30 mouse cellular contexts compared by ENCODE assay signal in genomic region chr6:72680936-72681335, GRCm38 (mm10).
DNase-seq lines count a peak whose midpoint lies in the region; ATAC-seq and TF ChIP-seq lines count a peak whose summit lies in the region.
"Had no signal": no experiment of that assay in that cellular context is flagged by ENCODE, and none has a peak within 500 bp of the region (broad histone marks: within the 10 kb centered on the region; RNA-seq: fewer than 3 reads in every experiment).

No protein-coding gene starts in this region.

- no peaks in the 10 kb centered on the region for H3K9me3 ChIP-seq in heart, embryonic 16.5 days (replicated peaks; ENCODE audit: control insufficient read depth, low read length)
- no peaks in the 10 kb centered on the region for H3K9me3 ChIP-seq in kidney, embryonic 15.5 days (replicated peaks)
- no peaks in the 10 kb centered on the region for H3K9me3 ChIP-seq in liver, postnatal 0 days (ENCODE audit: low read length)
- no peaks in the 10 kb centered on the region for H3K9me3 ChIP-seq in liver, embryonic 11.5 days (ENCODE audit: control insufficient read depth, low read length)
- no peaks in the 10 kb centered on the region for H3K9me3 ChIP-seq in limb, embryonic 13.5 days
- H3K9me3 ChIP-seq: forebrain, embryonic 12.5 days; forebrain, embryonic 15.5 days; G1E; heart, embryonic 10.5 days; heart, embryonic 13.5 days had no signal

- H3K27me3 ChIP-seq in heart, embryonic 16.5 days (ENCODE audit: control insufficient read depth, insufficient read depth, low read length), result no peaks in the 10 kb centered on the region
- H3K27me3 ChIP-seq in kidney, embryonic 15.5 days, result no peaks in the 10 kb centered on the region
- no peaks in the 10 kb centered on the region for H3K27me3 ChIP-seq in liver, postnatal 0 days (ENCODE audit: insufficient read depth, low read length)
- H3K27me3 ChIP-seq in liver, embryonic 11.5 days (replicated peaks; ENCODE audit: control insufficient read depth, insufficient read depth, low read length), result no peaks in the 10 kb centered on the region
- no peaks in the 10 kb centered on the region for H3K27me3 ChIP-seq in limb, embryonic 13.5 days
- H3K27me3 ChIP-seq: CH12.LX; forebrain, embryonic 12.5 days; forebrain, embryonic 15.5 days; heart, embryonic 13.5 days; Patski had no signal

- intact Hi-C loops in heart, postnatal 25 days (cut with DNase I), result loop anchor here (5.0 kb wide), 1 partner anchor 56 kb away; no protein-coding TSS in a partner anchor

- H3K36me3 ChIP-seq in heart, embryonic 16.5 days (ENCODE audit: control insufficient read depth, insufficient read depth), result no peaks in the 10 kb centered on the region
- H3K36me3 ChIP-seq in kidney, embryonic 15.5 days, result no peaks in the 10 kb centered on the region
- H3K36me3 ChIP-seq in liver, postnatal 0 days (replicated peaks; ENCODE audit: insufficient read depth, low read length), result no peaks in the 10 kb centered on the region
- no peaks in the 10 kb centered on the region for H3K36me3 ChIP-seq in liver, embryonic 11.5 days (ENCODE audit: control insufficient read depth, insufficient read depth, low read length)
- no peaks in the 10 kb centered on the region for H3K36me3 ChIP-seq in limb, embryonic 13.5 days
- H3K36me3 ChIP-seq: forebrain, embryonic 12.5 days; forebrain, embryonic 15.5 days; G1E; heart, embryonic 10.5 days; heart, embryonic 13.5 days had no signal

- no peak for TF ChIP-seq POLR2A in lung, adult 2 months (IDR thresholded peaks at IDR 0.05; ENCODE audit: borderline replicate concordance, extremely low read depth, low read depth, low read length)

- peak; percentile 53; the same call in 1 of the 2 replicates for TF ChIP-seq EP300 in liver, postnatal 0 days (IDR thresholded peaks at IDR 0.05; ENCODE audit: low read depth)

- ATAC-seq in heart, embryonic 16.5 days (replicated peaks; ENCODE audit: extremely low read depth, insufficient read depth, low FRiP score), result no peak
- no peak for ATAC-seq in kidney, embryonic 15.5 days (replicated peaks; ENCODE audit: low FRiP score)
- 0 out of 2 replicates have a peak, but pooled peaks have one; percentile 21 for ATAC-seq in liver, postnatal 0 days
- ATAC-seq in liver, embryonic 11.5 days (replicated peaks; ENCODE audit: low FRiP score), result no peak
- no peak for ATAC-seq in limb, embryonic 13.5 days (ENCODE audit: low FRiP score, low read depth)
- ATAC-seq: forebrain, embryonic 15.5 days; hindbrain, postnatal 0 days; inflammation-experienced regulatory T-cells, adult 6 months; Patski had no signal

- H3K4me3 ChIP-seq in heart, embryonic 16.5 days (ENCODE audit: low read length), result no peak overlapping the region
- H3K4me3 ChIP-seq in kidney, embryonic 15.5 days (replicated peaks), result no peak overlapping the region
- H3K4me3 ChIP-seq in liver, postnatal 0 days (ENCODE audit: low read depth, low read length), result no peak overlapping the region
- no peak overlapping the region for H3K4me3 ChIP-seq in liver, embryonic 11.5 days (ENCODE audit: low read depth, low read length)
- H3K4me3 ChIP-seq in limb, embryonic 13.5 days, result no peak overlapping the region
- no peak overlapping the region for H3K4me3 ChIP-seq in lung, adult 2 months (replicated peaks; ENCODE audit: extremely low read depth, low read depth, low read length)
- H3K4me3 ChIP-seq: erythroblast, embryonic 14.5 days; forebrain, embryonic 12.5 days; forebrain, embryonic 15.5 days; heart, adult 2 months; heart, embryonic 10.5 days; heart, embryonic 13.5 days had no signal

- no peak for TF ChIP-seq CTCF in liver, postnatal 0 days (IDR thresholded peaks at IDR 0.05; ENCODE audit: low read depth)
- TF ChIP-seq CTCF in lung, adult 2 months (IDR thresholded peaks at IDR 0.05; ENCODE audit: insufficient read depth, low read length), result no peak

- H3K9ac ChIP-seq in heart, embryonic 16.5 days (ENCODE audit: low read length), result no peak overlapping the region
- H3K9ac ChIP-seq in kidney, embryonic 15.5 days, result no peak overlapping the region
- no peak overlapping the region for H3K9ac ChIP-seq in liver, postnatal 0 days (replicated peaks)
- H3K9ac ChIP-seq in liver, embryonic 11.5 days (ENCODE audit: low read depth, low read length), result no peak overlapping the region
- H3K9ac ChIP-seq in limb, embryonic 13.5 days, result no peak overlapping the region
- H3K9ac ChIP-seq: forebrain, embryonic 12.5 days; forebrain, embryonic 15.5 days; heart, embryonic 13.5 days; hindbrain, embryonic 14.5 days had no signal

- peak overlapping the region; percentile 48; the same call in 1 of the 2 replicates for H3K27ac ChIP-seq in heart, embryonic 16.5 days (ENCODE audit: low read length)
- H3K27ac ChIP-seq in kidney, embryonic 15.5 days, result peak overlapping the region; percentile 67
- no peak overlapping the region for H3K27ac ChIP-seq in liver, postnatal 0 days (ENCODE audit: low read depth)
- H3K27ac ChIP-seq in liver, embryonic 11.5 days (ENCODE audit: low read depth, low read length), result no peak overlapping the region
- H3K27ac ChIP-seq in limb, embryonic 13.5 days, result peak overlapping the region; percentile 39; the same call in 1 of the 2 replicates
- H3K27ac ChIP-seq: forebrain, embryonic 12.5 days; forebrain, embryonic 15.5 days; heart, adult 2 months; hindbrain, embryonic 14.5 days; hindbrain, postnatal 0 days had no signal

- peaks cover 48% of the 10 kb centered on the region for H3K4me1 ChIP-seq in heart, embryonic 16.5 days (ENCODE audit: control insufficient read depth, insufficient read depth, low read length)
- H3K4me1 ChIP-seq in kidney, embryonic 15.5 days, result peaks cover 91% of the 10 kb centered on the region
- H3K4me1 ChIP-seq in liver, postnatal 0 days (ENCODE audit: insufficient read depth), result no peaks in the 10 kb centered on the region
- peaks cover 15% of the 10 kb centered on the region for H3K4me1 ChIP-seq in liver, embryonic 11.5 days (replicated peaks; ENCODE audit: control insufficient read depth, insufficient read depth, low read length)
- H3K4me1 ChIP-seq in limb, embryonic 13.5 days, result peaks cover 95% of the 10 kb centered on the region
- H3K4me1 ChIP-seq in lung, adult 2 months (ENCODE audit: control insufficient read depth, insufficient read depth, low read length), result 0 out of 2 replicates have a peak, but pooled peaks cover 2% of the 10 kb centered on the region

- WGBS in heart, embryonic 16.5 days, result 62% methylated on average over 9 of the region's 9 CpGs
- 45% methylated on average over 9 of the region's 9 CpGs for WGBS in kidney, embryonic 15.5 days
- 78% methylated on average over 9 of the region's 9 CpGs for WGBS in liver, postnatal 0 days (ENCODE audit: insufficient replicate concordance)
- 88% methylated on average over 9 of the region's 9 CpGs for WGBS in liver, embryonic 11.5 days
- 69% methylated on average over 9 of the region's 9 CpGs for WGBS in limb, embryonic 13.5 days
- 75% methylated on average over 9 of the region's 9 CpGs for WGBS in lung, adult 2 months

- no peak overlapping the region for H3K4me2 ChIP-seq in heart, embryonic 16.5 days (ENCODE audit: low read depth, low read length)
- H3K4me2 ChIP-seq in kidney, embryonic 15.5 days, result no peak overlapping the region
- no peak overlapping the region for H3K4me2 ChIP-seq in liver, postnatal 0 days (ENCODE audit: low read depth, low read length)
- H3K4me2 ChIP-seq in liver, embryonic 11.5 days, result no peak overlapping the region
- no peak overlapping the region for H3K4me2 ChIP-seq in limb, embryonic 13.5 days (replicated peaks)
- H3K4me2 ChIP-seq: forebrain, embryonic 12.5 days; forebrain, embryonic 15.5 days; heart, embryonic 13.5 days; hindbrain, embryonic 14.5 days had no signal

- DNase-seq in heart, postnatal 25 days (ENCODE audit: low spot score), result no peak
- DNase-seq in kidney, postnatal 4 days, result no peak
- no peak for DNase-seq in liver, postnatal 0 days
- no peak for DNase-seq in liver, embryonic 11.5 days (ENCODE audit: low spot score)
- DNase-seq in lung, adult 2 months, result no peak
- DNase-seq: adrenal gland, postnatal 10 days; B cell, adult 2 months; cerebellum, adult 11-12 months; cerebellum, adult 8-10 months; cerebellum, postnatal 10 days; cerebellum, postnatal 36 days; embryo, embryonic 11 days; gastrocnemius, postnatal 25 days; heart, adult 2 months; heart, postnatal 10 days; heart, postnatal 4 days had no signal

Comparison
In these comparisons a context has a peak if more than half of its experiments do, and no peak if none do; other contexts are left out.
1. H3K27ac ChIP-seq: peak in heart, embryonic 16.5 days (single experiment), kidney, embryonic 15.5 days (single experiment) and limb, embryonic 13.5 days (single experiment); none in liver, postnatal 0 days (single experiment) and liver, embryonic 11.5 days (single experiment).